Mouse (Mus musculus) MEL (cell line): ENCODE measurements at regions not wholly inside any gene's neighbourhood (a gene's known extent, or its start where the extent isn't known, plus 50 kb on each side); places are given as distances from the start of the nearest gene placed in this dataset.

ENCODE experiments used
- CTCF ChIP-seq, 3 experiments: IDR thresholded peaks in 2 of 3; conservative IDR thresholded peaks in 1 of 3; 2 replicates each; pipeline ENCODE4 v1.5.1; 2011 to 2012; ENCODE audit warnings: low read length in 3 of 3, low read depth in 2 of 3, mild to moderate bottlenecking in 2 of 3, improper control_type of control experiment in 1 of 3, inconsistent platforms in 1 of 3, mixed read lengths in 1 of 3, moderate library complexity in 1 of 3; ENCODE audit not compliant: control insufficient read depth in 1 of 3, insufficient read depth in 1 of 3, poor library complexity in 1 of 3, severe bottlenecking in 1 of 3
- HCFC1 ChIP-seq: IDR thresholded peaks from 2 replicates; pipeline ENCODE4 v1.6.1; 2012; ENCODE audit warnings: low read depth, mild to moderate bottlenecking, inconsistent platforms, low read length, improper control_type of control experiment, moderate library complexity
- MAFK ChIP-seq: IDR thresholded peaks from 2 replicates; pipeline ENCODE4 v1.6.1; 2011; ENCODE audit warnings: low read depth, mild to moderate bottlenecking, low read length, improper control_type of control experiment, borderline replicate concordance
- MYB ChIP-seq: IDR thresholded peaks from 2 replicates; pipeline ENCODE4 v1.6.1; 2011; ENCODE audit warnings: mild to moderate bottlenecking, low read depth, low read length, improper control_type of control experiment
- USF1 ChIP-seq: IDR thresholded peaks from 2 replicates; pipeline ENCODE4 v1.6.1; 2014; ENCODE audit warnings: low read depth, mild to moderate bottlenecking, inconsistent platforms, low read length, improper control_type of control experiment, moderate library complexity

- no peak for TF ChIP-seq CTCF (IDR thresholded peaks at IDR 0.05 in 2 of 3, conservative IDR thresholded peaks at IDR 0.05 in 1 of 3; ENCODE audit: control insufficient read depth in 1 of 3, insufficient read depth in 1 of 3, low read depth in 2 of 3, low read length in 3 of 3, poor library complexity in 1 of 3, severe bottlenecking in 1 of 3)
- no peak for TF ChIP-seq HCFC1
- TF ChIP-seq MYB = no peak
- no peak for TF ChIP-seq MAFK
- TF ChIP-seq USF1 = no peak
Measured at GRCm38 (mm10) chr5:91774065-91774464, 188.8 kb downstream of the Rchy1 start.
